Mouse (Mus musculus) heart, embryonic 11.5 days (tissue): ENCODE data around the gene Lactb. TPM values are rescaled to one million over a fixed set of nuclear protein-coding genes. Genes with fewer than 3 reads are reported as not detected.
A peak's percentile ranks its signal among the peaks of the same experiment; 100 is the strongest.

Experiments used
- ATAC-seq: fragments of 200-750 bp; cut with Nextera tagmentation; replicated peaks from 2 replicates; pipeline ENCODE4 v1.8.0; 2017; ENCODE audit warnings: moderate library complexity; ENCODE audit not compliant: insufficient number of reproducible peaks, low FRiP score, low TSS enrichment
- H3K27ac ChIP-seq: fragments of 300-500 bp; sonication (generic); 2 replicates; pipeline ENCODE4 v1.5.1; 2014; ENCODE audit warnings: mild to moderate bottlenecking, low read depth, low read length
- H3K27me3 ChIP-seq: fragments of 300-500 bp; sonication (generic); 2 replicates; pipeline ENCODE4 v1.6.1; 2014; ENCODE audit warnings: mild to moderate bottlenecking, low read length, mixed read lengths; ENCODE audit not compliant: control insufficient read depth, insufficient read depth
- H3K36me3 ChIP-seq: fragments of 300-500 bp; sonication (generic); 2 replicates; pipeline ENCODE4 v1.6.1; 2014; ENCODE audit warnings: mild to moderate bottlenecking, low read length, moderate library complexity, mixed read lengths; ENCODE audit not compliant: control insufficient read depth, insufficient read depth
- H3K4me1 ChIP-seq: fragments of 300-500 bp; sonication (generic); 2 replicates; pipeline ENCODE4 v1.6.1; 2014; ENCODE audit warnings: low read length; ENCODE audit not compliant: control insufficient read depth, insufficient read depth
- H3K4me2 ChIP-seq: fragments of 300-500 bp; sonication (generic); 2 replicates; pipeline ENCODE4 v1.6.1; 2014; ENCODE audit warnings: mild to moderate bottlenecking, moderate library complexity
- H3K4me3 ChIP-seq: fragments of 300-500 bp; sonication (generic); 2 replicates; pipeline ENCODE4 v1.5.1; 2014; ENCODE audit warnings: low read depth, low read length
- H3K9ac ChIP-seq: fragments of 300-500 bp; sonication (generic); 2 replicates; pipeline ENCODE4 v1.6.1; 2014; ENCODE audit warnings: mild to moderate bottlenecking, low read depth, low read length, moderate library complexity
- H3K9me3 ChIP-seq: fragments of 300-500 bp; sonication (generic); replicated peaks from 2 replicates; pipeline ENCODE4 v1.6.1; 2016; ENCODE audit warnings: low read length; ENCODE audit not compliant: control insufficient read depth
- WGBS: fragments of 180-500 bp; shearing (Covaris S2); extraction: QIAGEN DNeasy Blood & Tissue Kit; methylation state at CpG from one replicate; pipeline ENCODE4 v1.1.7; 2014; ENCODE audit not compliant: insufficient replicate concordance; 5-methylcytosine and 5-hydroxymethylcytosine counted together
- polyA plus RNA-seq: library from polyadenylated mRNA; unstranded; fragments of >200 nt; fragmentation: Nextera tagmentation; extraction: Ambion mirVana; gene quantifications from 2 replicates; pipeline ENCODE4 v1.2.1, GENCODE M21; 2014

Lactb gene
- polyA plus RNA-seq, 1 experiment from 2014 or later: 12.2 TPM

DNA sequence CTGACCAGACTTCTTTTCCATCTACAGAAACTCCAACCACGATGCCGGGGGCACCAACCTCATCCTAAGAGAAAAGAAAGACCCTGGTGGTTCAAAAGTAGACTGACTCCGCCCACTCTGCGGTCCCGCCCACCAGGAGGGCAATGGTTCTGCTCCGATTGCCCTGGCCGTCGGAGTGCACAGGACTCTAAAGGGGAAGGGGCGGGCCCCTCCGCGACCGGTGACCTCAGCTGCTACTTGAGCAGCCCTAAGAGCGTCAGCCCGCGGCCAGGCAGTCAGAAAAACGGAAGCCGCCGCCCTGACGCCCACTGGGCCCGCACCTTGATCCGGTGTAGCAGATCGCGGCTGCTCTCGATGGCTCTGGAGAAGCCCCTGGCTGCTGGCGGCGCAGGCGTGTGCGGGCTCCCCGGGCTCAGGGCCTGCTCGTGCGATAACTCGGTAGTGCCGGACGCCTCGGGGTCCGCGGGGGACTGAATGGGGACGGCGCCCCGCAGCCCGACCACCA lies 511 bp downstream of the Lactb start:
- H3K4me3 ChIP-seq: peak overlapping the region; percentile 92
- ATAC-seq: peak; percentile 83
- peak overlapping the region; percentile 87 for H3K4me2 ChIP-seq
- H3K4me1 ChIP-seq: no peaks in the 10 kb centered on the region; the same call in 1 of the 2 replicates
- H3K9ac ChIP-seq: peak overlapping the region; percentile 87
- no peaks in the 10 kb centered on the region for H3K27me3 ChIP-seq
- WGBS: under 1% methylated on average over 37 of the region's 41 CpGs
- peak overlapping the region; percentile 92 for H3K27ac ChIP-seq
- peaks cover 1% of the 10 kb centered on the region; the same call in 1 of the 2 replicates for H3K36me3 ChIP-seq
- H3K9me3 ChIP-seq: no peaks in the 10 kb centered on the region

DNA sequence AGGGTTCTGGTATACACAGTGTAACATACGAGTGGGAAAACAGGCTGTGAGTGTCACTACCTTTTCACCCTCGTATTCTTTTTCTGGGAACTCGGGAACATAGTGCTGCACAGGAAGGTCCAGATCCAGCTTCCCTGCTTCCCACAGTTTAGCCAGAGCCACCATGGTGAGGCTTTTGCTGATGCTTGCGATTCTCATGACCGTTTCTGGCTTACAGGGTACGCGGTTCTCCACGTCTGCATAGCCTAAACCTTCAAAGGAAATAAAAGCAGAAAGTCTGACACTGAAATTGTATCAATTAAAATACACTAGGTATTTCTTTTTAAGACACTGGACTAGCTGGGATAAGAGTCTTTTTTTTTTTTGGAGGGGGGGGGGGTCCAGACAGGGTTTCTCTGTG lies 4.2 kb downstream of the Lactb start:
- 84% methylated on average over 8 of the region's 8 CpGs for WGBS
- ATAC-seq: no peak

DNA sequence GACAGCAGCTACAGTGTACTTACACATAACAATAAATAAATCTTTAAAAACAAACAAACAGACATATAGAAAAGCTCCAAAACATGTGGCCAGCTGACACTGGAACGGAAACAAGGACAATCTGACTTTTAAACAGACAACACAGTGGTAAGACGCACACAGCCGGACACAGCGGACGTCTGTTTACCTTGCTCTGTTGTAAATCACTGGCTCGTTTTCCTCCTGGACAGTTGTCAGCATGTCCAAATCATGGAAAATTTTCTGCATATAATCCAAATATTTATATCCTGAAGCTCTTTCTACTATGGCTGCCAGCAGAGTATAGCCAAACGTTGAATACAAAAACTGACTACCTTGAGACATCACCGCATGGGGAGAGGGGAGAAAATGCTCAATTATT lies 7.8 kb downstream of the Lactb start:
- Histone ChIP-seq H3K4me3 (no peak overlapping the region), H3K36me3 (peaks cover 7% of the 10 kb centered on the region; the same call in 1 of the 2 replicates), H3K27ac (no peak overlapping the region), H3K9me3 (no peaks in the 10 kb centered on the region), H3K4me1 (no peaks in the 10 kb centered on the region), H3K27me3 (no peaks in the 10 kb centered on the region), H3K4me2 (no peak overlapping the region), H3K9ac (no peak overlapping the region)
- WGBS: 88% methylated on average over 8 of the region's 8 CpGs
- ATAC-seq: no peak

More for the DNA sequence above, 4.2 kb downstream of the Lactb start:
- Histone ChIP-seq H3K36me3 (peaks cover 7% of the 10 kb centered on the region; the same call in 1 of the 2 replicates), H3K27ac (no peak overlapping the region), H3K4me2 (no peak overlapping the region), H3K9ac (no peak overlapping the region), H3K4me1 (no peaks in the 10 kb centered on the region; the same call in 1 of the 2 replicates), H3K9me3 (no peaks in the 10 kb centered on the region), H3K27me3 (no peaks in the 10 kb centered on the region), H3K4me3 (no peak overlapping the region)

DNA sequence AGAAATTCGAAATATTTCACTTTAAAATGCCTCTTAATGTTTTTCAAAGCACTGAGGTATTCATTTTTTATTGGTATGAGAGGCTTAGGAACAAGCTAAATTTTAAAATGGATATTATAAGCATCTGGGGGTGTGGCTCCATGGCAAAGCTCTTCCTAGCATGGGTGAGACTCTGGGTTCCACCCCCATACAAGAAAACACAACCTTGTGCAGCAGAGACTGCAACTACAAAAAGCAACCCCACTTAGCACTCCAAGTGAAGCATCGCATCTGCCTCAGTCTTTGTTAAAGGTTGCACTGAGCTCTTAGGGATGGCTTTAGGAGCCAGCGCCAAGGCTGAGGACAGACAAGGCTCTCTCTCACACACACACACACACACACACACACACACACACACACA lies 13.8 kb downstream of the Lactb start:
- H3K27me3 ChIP-seq: no peaks in the 10 kb centered on the region
- no peaks in the 10 kb centered on the region for H3K4me1 ChIP-seq
- no peak overlapping the region for H3K9ac ChIP-seq
- WGBS: 68% methylated on average over 3 of the region's 3 CpGs
- no peaks in the 10 kb centered on the region for H3K9me3 ChIP-seq
- no peak overlapping the region for H3K4me2 ChIP-seq
- H3K4me3 ChIP-seq: no peak overlapping the region
- H3K36me3 ChIP-seq: no peaks in the 10 kb centered on the region
- ATAC-seq: no peak
- H3K27ac ChIP-seq: no peak overlapping the region

DNA sequence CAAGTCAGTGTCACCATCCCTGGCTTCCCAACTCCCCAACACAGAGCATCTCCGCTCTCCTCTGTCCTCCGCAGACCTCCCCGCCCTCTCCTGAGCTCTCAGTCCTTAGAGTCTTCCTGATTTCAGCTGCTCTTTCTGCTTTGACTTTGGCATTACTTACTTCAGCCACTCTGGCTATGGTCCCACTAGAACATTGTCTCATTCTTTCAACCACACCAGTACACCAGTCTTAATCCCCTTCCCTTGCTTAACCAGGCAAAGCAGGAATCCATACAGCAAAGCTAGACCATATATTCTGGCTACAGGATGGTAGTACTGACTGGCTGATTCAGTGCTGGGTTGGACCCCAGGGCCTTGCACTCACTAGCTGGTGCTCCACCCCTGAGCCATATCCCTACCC lies 17.8 kb downstream of the Lactb start:
- no peak overlapping the region for H3K4me2 ChIP-seq
- no peaks in the 10 kb centered on the region for H3K4me1 ChIP-seq
- H3K27ac ChIP-seq: no peak overlapping the region
- no peak overlapping the region for H3K4me3 ChIP-seq
- no peaks in the 10 kb centered on the region for H3K9me3 ChIP-seq
- no peak overlapping the region for H3K9ac ChIP-seq
- H3K36me3 ChIP-seq: no peaks in the 10 kb centered on the region
- H3K27me3 ChIP-seq: no peaks in the 10 kb centered on the region
- ATAC-seq: no peak
- 82% methylated on average over 3 of the region's 3 CpGs for WGBS

DNA sequence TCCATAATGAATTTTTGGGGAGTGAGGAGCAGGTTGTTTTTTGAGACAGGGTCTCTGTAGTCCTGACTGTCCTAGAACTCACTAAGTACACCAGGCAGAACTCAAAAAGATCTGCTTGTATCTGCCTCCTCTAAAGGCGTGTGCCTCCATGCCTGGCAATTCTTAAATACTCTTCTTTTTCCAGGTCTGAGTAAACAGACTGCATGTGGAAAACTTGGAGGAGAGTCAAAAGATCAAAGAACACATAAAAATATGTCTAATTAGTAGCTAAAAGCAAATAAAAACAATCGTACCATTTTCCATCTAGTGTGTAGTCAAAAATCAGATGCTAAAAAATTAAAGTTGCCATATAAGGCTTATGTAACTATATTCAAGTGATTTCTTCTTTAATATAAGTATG lies 22.4 kb downstream of the Lactb start:
- WGBS: 83% methylated on average over 2 of the region's 2 CpGs
- no peaks in the 10 kb centered on the region for H3K4me1 ChIP-seq
- no peaks in the 10 kb centered on the region for H3K9me3 ChIP-seq

DNA sequence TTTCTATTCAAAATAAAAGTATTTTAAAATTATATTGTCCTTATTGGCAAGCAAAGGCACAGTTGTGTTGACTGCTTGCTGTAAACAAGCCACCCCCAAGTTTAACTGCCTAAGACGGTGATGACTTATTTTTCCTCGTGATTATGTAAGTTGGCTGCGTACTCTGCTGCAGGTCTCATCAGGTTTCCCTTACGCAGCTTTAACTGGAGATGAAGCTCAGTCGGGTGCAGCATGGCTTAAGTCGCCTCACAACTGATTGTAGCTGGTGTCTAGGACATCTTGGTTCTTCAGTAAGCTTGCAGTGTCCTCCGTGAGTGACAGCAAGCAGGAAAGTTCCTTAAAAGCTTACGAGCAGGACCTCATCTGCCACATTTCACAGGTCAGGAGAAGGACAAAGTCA lies 23.0 kb downstream of the Lactb start:
- H3K36me3 ChIP-seq: peaks cover 3% of the 10 kb centered on the region; the same call in 1 of the 2 replicates
- no peaks in the 10 kb centered on the region for H3K27me3 ChIP-seq
- no peaks in the 10 kb centered on the region for H3K9me3 ChIP-seq
- no peaks in the 10 kb centered on the region for H3K4me1 ChIP-seq
- no peak overlapping the region for H3K4me2 ChIP-seq
- H3K27ac ChIP-seq: no peak overlapping the region
- ATAC-seq: no peak
- H3K9ac ChIP-seq: no peak overlapping the region
- WGBS: 76% methylated on average over 8 of the region's 8 CpGs
- H3K4me3 ChIP-seq: no peak overlapping the region

More for the DNA sequence above, 22.4 kb downstream of the Lactb start:
- Histone ChIP-seq H3K27me3 (no peaks in the 10 kb centered on the region), H3K4me2 (no peak overlapping the region), H3K9ac (no peak overlapping the region), H3K27ac (no peak overlapping the region), H3K36me3 (peaks cover 3% of the 10 kb centered on the region; the same call in 1 of the 2 replicates), H3K4me3 (no peak overlapping the region)
- ATAC-seq: no peak

DNA sequence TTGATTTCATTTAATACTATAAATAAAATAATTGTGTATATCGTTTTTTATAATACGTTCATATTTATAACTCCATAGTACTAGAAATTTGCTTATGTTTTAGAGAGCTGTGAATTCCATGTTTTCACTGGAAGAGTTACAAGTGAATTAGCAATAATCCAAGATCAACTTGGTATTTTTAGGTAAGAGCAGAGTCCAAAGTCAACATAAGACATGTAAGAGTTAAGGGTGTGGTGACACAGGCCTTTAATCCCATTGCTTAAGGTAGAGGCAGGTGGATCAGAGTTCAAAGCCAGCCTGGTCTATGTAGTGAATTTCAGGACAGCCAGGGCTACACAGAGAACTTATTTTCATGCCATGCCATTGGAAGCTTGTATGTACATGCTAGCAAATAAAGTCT lies 26.7 kb downstream of the Lactb start:
- Histone ChIP-seq H3K27me3 (no peaks in the 10 kb centered on the region), H3K27ac (no peak overlapping the region), H3K9me3 (no peaks in the 10 kb centered on the region), H3K4me3 (no peak overlapping the region), H3K9ac (no peak overlapping the region), H3K36me3 (peaks cover 3% of the 10 kb centered on the region; the same call in 1 of the 2 replicates), H3K4me1 (0 out of 2 replicates have a peak, but pooled peaks cover 4% of the 10 kb centered on the region), H3K4me2 (no peak overlapping the region)
- ATAC-seq: no peak
- WGBS: 97% methylated on average over 2 of the region's 2 CpGs
